10 mouse cellular contexts compared by ENCODE assay signal in genomic region chr4:56070664-56071334, GRCm38 (mm10).
DNase-seq lines count a peak whose midpoint lies in the region; ATAC-seq and TF ChIP-seq lines count a peak whose summit lies in the region.
"Had no signal": no experiment of that assay in that cellular context is flagged by ENCODE, and none has a peak within 500 bp of the region (broad histone marks: within the 10 kb centered on the region; RNA-seq: fewer than 3 reads in every experiment).

No protein-coding gene starts in this region.

- 0 out of 2 replicates have a peak overlapping the region, but pooled peaks have one; percentile 10 for H3K27ac ChIP-seq in small intestine, adult 2 months (ENCODE audit: insufficient read depth, low read depth, low read length)
- no peak overlapping the region for H3K27ac ChIP-seq in midbrain, embryonic 16.5 days (ENCODE audit: low read length)
- H3K27ac ChIP-seq: heart, embryonic 13.5 days; midbrain, embryonic 12.5 days had no signal

- no peak for TF ChIP-seq CTCF in brain, embryonic 14.5 days (IDR thresholded peaks at IDR 0.05; ENCODE audit: borderline replicate concordance, extremely low read depth, insufficient read depth, insufficient read length)
- no peak for TF ChIP-seq CTCF in small intestine, adult 2 months (IDR thresholded peaks at IDR 0.05; ENCODE audit: extremely low read depth, insufficient read length, insufficient replicate concordance, low read depth, low read length)

- intact Hi-C loops in left cerebral cortex, postnatal 10 days (cut with DNase I) = no loop called here
- intact Hi-C loops in gastrocnemius, postnatal 36 days (cut with DNase I) = no loop called here

- no peaks in the 10 kb centered on the region for H3K27me3 ChIP-seq in small intestine, adult 2 months (ENCODE audit: control insufficient read depth, insufficient read depth, low read length)
- no peaks in the 10 kb centered on the region for H3K27me3 ChIP-seq in midbrain, embryonic 16.5 days (ENCODE audit: control insufficient read depth, insufficient read depth, low read depth, low read length)
- H3K27me3 ChIP-seq: heart, embryonic 13.5 days; midbrain, embryonic 12.5 days had no signal

- no peak overlapping the region for H3K9ac ChIP-seq in midbrain, embryonic 16.5 days (ENCODE audit: low read depth, low read length)
- H3K9ac ChIP-seq: heart, embryonic 13.5 days; midbrain, embryonic 12.5 days had no signal

- H3K4me3 ChIP-seq in small intestine, adult 2 months (ENCODE audit: low read depth, low read length) = no peak overlapping the region
- H3K4me3 ChIP-seq in midbrain, embryonic 16.5 days (ENCODE audit: low read depth, low read length) = no peak overlapping the region
- H3K4me3 ChIP-seq: heart, embryonic 13.5 days; midbrain, embryonic 12.5 days had no signal

- no peak for ATAC-seq in erythroblast, adult 5-6 weeks (replicated peaks; ENCODE audit: low FRiP score, poor library complexity, severe bottlenecking)
- ATAC-seq in midbrain, embryonic 16.5 days = no peak

- H3K4me1 ChIP-seq in small intestine, adult 2 months (ENCODE audit: control insufficient read depth, insufficient read depth, insufficient read length, low read length) = no peaks in the 10 kb centered on the region
- H3K4me1 ChIP-seq in midbrain, embryonic 16.5 days (ENCODE audit: control insufficient read depth, insufficient read depth, low read length) = no peaks in the 10 kb centered on the region
- H3K4me1 ChIP-seq: heart, embryonic 13.5 days; midbrain, embryonic 12.5 days had no signal

- H3K4me2 ChIP-seq in midbrain, embryonic 16.5 days (ENCODE audit: low read length) = no peak overlapping the region
- H3K4me2 ChIP-seq: heart, embryonic 13.5 days; midbrain, embryonic 12.5 days had no signal

- no peaks in the 10 kb centered on the region for H3K9me3 ChIP-seq in midbrain, embryonic 16.5 days (replicated peaks; ENCODE audit: control insufficient read depth, low read length, poor library complexity, severe bottlenecking)
- H3K9me3 ChIP-seq: heart, embryonic 13.5 days; midbrain, embryonic 12.5 days had no signal

- WGBS in small intestine, adult 2 months = 64% methylated on average over 6 of the region's 6 CpGs
- 91% methylated on average over 6 of the region's 6 CpGs for WGBS in midbrain, embryonic 16.5 days

- no peaks in the 10 kb centered on the region for H3K36me3 ChIP-seq in small intestine, adult 2 months (ENCODE audit: control insufficient read depth, insufficient read depth, low read length)
- H3K36me3 ChIP-seq in midbrain, embryonic 16.5 days (ENCODE audit: control insufficient read depth, insufficient read depth, low read length) = no peaks in the 10 kb centered on the region
- H3K36me3 ChIP-seq: heart, embryonic 13.5 days; midbrain, embryonic 12.5 days had no signal

- no peak for TF ChIP-seq POLR2A in brain, embryonic 14.5 days (IDR thresholded peaks at IDR 0.05; ENCODE audit: borderline replicate concordance, extremely low read depth, insufficient read depth, insufficient read length, poor library complexity, severe bottlenecking)
- no peak for TF ChIP-seq POLR2A in small intestine, adult 2 months (IDR thresholded peaks at IDR 0.05; ENCODE audit: low read depth, low read length)

- DNase-seq in left cerebral cortex, postnatal 10 days (ENCODE audit: extremely low spot score in 1 of 2, low spot score in 2 of 2) = peak; percentile 13 to 65
- DNase-seq in left cerebral cortex, adult 11 months (ENCODE audit: low spot score) = no peak
- peak; percentile 70 for DNase-seq in brain, embryonic 14.5 days (ENCODE audit: low read depth)
- DNase-seq in gastrocnemius, postnatal 36 days = peak; percentile 19 to 41
- peak; percentile 64 for DNase-seq in layer of hippocampus, adult 9-10 months (ENCODE audit: low spot score)
